Mouse (Mus musculus): ENCODE measurements around the gene Coq4. TPM values are rescaled to one million over a fixed set of nuclear protein-coding genes. Genes with fewer than 3 reads are reported as not detected.

Gene Coq4
- polyA plus RNA-seq (2011; ENCODE audit: insufficient read depth, insufficient read length, low replicate concordance, missing spikeins) = 6.9 and 11.9 TPM in 2 replicates

- Histone ChIP-seq H3K4me1 (ENCODE audit: control insufficient read depth, insufficient read depth, low read length) (no peaks in the 10 kb centered on the region), H3K4me3 (replicated peaks; ENCODE audit: control insufficient read depth, low read depth, low read length) (peak within 1 kb of the TSS; percentile 88), H3K27ac (ENCODE audit: control insufficient read depth, insufficient read depth, low read depth, low read length, poor library complexity) (peak within 1 kb of the TSS; percentile 70)
- TF ChIP-seq POLR2A (IDR thresholded peaks at IDR 0.05; ENCODE audit: borderline replicate concordance, control insufficient read depth, low read depth, low read length) (no peak; the same call in 1 of the 2 replicates), CTCF (IDR thresholded peaks at IDR 0.05; ENCODE audit: control insufficient read depth, insufficient read depth, low read length) (no peak)
- WGBS = 3% methylated on average over 31 of the region's 31 CpGs
These were observed at the start of gene Coq4 for GRCm38 (mm10) chr2:29787104-29787917. Coq4 (plus strand) TSS chr2:29787493.

GRCm38 (mm10) chr2:29738799-29739198, 48.5 kb upstream of the Coq4 start:
- no peaks in the 10 kb centered on the region; the same call in 1 of the 2 replicates for H3K4me1 ChIP-seq (ENCODE audit: control insufficient read depth, insufficient read depth, low read length)
- no peak overlapping the region for H3K4me3 ChIP-seq (replicated peaks; ENCODE audit: control insufficient read depth, low read depth, low read length)
- WGBS = 47% methylated on average over 4 of the region's 4 CpGs
- TF ChIP-seq CTCF (IDR thresholded peaks at IDR 0.05; ENCODE audit: control insufficient read depth, insufficient read depth, low read length) (no peak), POLR2A (IDR thresholded peaks at IDR 0.05; ENCODE audit: borderline replicate concordance, control insufficient read depth, low read depth, low read length) (no peak)
- H3K27ac ChIP-seq (ENCODE audit: control insufficient read depth, insufficient read depth, low read depth, low read length, poor library complexity) = peak overlapping the region; percentile 47

- WGBS = 5% methylated on average over 5 of the region's 5 CpGs
- Histone ChIP-seq H3K27ac (ENCODE audit: control insufficient read depth, insufficient read depth, low read depth, low read length, poor library complexity) (peak overlapping the region; percentile 47), H3K4me3 (replicated peaks; ENCODE audit: control insufficient read depth, low read depth, low read length) (no peak overlapping the region), H3K4me1 (ENCODE audit: control insufficient read depth, insufficient read depth, low read length) (no peaks in the 10 kb centered on the region; the same call in 1 of the 2 replicates)
- TF ChIP-seq POLR2A (IDR thresholded peaks at IDR 0.05; ENCODE audit: borderline replicate concordance, control insufficient read depth, low read depth, low read length) (0 out of 2 replicates have a peak, but pooled peaks have one; percentile 22), CTCF (IDR thresholded peaks at IDR 0.05; ENCODE audit: control insufficient read depth, insufficient read depth, low read length) (peak; percentile 26; the same call in 1 of the 2 replicates)
These were observed 47.9 kb upstream of the Coq4 start for GRCm38 (mm10) chr2:29739368-29739767.

GRCm38 (mm10) chr2:29741207-29741606, 46.1 kb upstream of the Coq4 start:
- WGBS = 85% methylated on average over 6 of the region's 6 CpGs
- Histone ChIP-seq H3K4me1 (ENCODE audit: control insufficient read depth, insufficient read depth, low read length) (no peaks in the 10 kb centered on the region; the same call in 1 of the 2 replicates), H3K4me3 (replicated peaks; ENCODE audit: control insufficient read depth, low read depth, low read length) (no peak overlapping the region), H3K27ac (ENCODE audit: control insufficient read depth, insufficient read depth, low read depth, low read length, poor library complexity) (no peak overlapping the region)
- TF ChIP-seq CTCF (IDR thresholded peaks at IDR 0.05; ENCODE audit: control insufficient read depth, insufficient read depth, low read length) = no peak
- no peak for TF ChIP-seq POLR2A (IDR thresholded peaks at IDR 0.05; ENCODE audit: borderline replicate concordance, control insufficient read depth, low read depth, low read length)

- TF ChIP-seq POLR2A (IDR thresholded peaks at IDR 0.05; ENCODE audit: borderline replicate concordance, control insufficient read depth, low read depth, low read length) = no peak
- no peak for TF ChIP-seq CTCF (IDR thresholded peaks at IDR 0.05; ENCODE audit: control insufficient read depth, insufficient read depth, low read length)
- no peak overlapping the region for H3K4me3 ChIP-seq (replicated peaks; ENCODE audit: control insufficient read depth, low read depth, low read length)
- H3K27ac ChIP-seq (ENCODE audit: control insufficient read depth, insufficient read depth, low read depth, low read length, poor library complexity) = no peak overlapping the region
- WGBS = 83% methylated on average over 6 of the region's 6 CpGs
- H3K4me1 ChIP-seq (ENCODE audit: control insufficient read depth, insufficient read depth, low read length) = no peaks in the 10 kb centered on the region; the same call in 1 of the 2 replicates
These were observed 43.0 kb upstream of the Coq4 start for GRCm38 (mm10) chr2:29744256-29744655.

GRCm38 (mm10) chr2:29747188-29747782, 40.0 kb upstream of the Coq4 start:
- no peaks in the 10 kb centered on the region for H3K4me1 ChIP-seq (ENCODE audit: control insufficient read depth, insufficient read depth, low read length)
- no peak overlapping the region; the same call in 1 of the 2 replicates for H3K27ac ChIP-seq (ENCODE audit: control insufficient read depth, insufficient read depth, low read depth, low read length, poor library complexity)
- no peak for TF ChIP-seq CTCF (IDR thresholded peaks at IDR 0.05; ENCODE audit: control insufficient read depth, insufficient read depth, low read length)
- no peak for TF ChIP-seq POLR2A (IDR thresholded peaks at IDR 0.05; ENCODE audit: borderline replicate concordance, control insufficient read depth, low read depth, low read length)
- 3% methylated on average over 50 of the region's 50 CpGs for WGBS
- H3K4me3 ChIP-seq (replicated peaks; ENCODE audit: control insufficient read depth, low read depth, low read length) = no peak overlapping the region

GRCm38 (mm10) chr2:29747852-29748251, 39.4 kb upstream of the Coq4 start:
- Histone ChIP-seq H3K4me3 (replicated peaks; ENCODE audit: control insufficient read depth, low read depth, low read length) (no peak overlapping the region), H3K27ac (ENCODE audit: control insufficient read depth, insufficient read depth, low read depth, low read length, poor library complexity) (no peak overlapping the region), H3K4me1 (ENCODE audit: control insufficient read depth, insufficient read depth, low read length) (no peaks in the 10 kb centered on the region)
- TF ChIP-seq POLR2A (IDR thresholded peaks at IDR 0.05; ENCODE audit: borderline replicate concordance, control insufficient read depth, low read depth, low read length) (no peak), CTCF (IDR thresholded peaks at IDR 0.05; ENCODE audit: control insufficient read depth, insufficient read depth, low read length) (no peak)
- 69% methylated on average over 5 of the region's 5 CpGs for WGBS

- Histone ChIP-seq H3K4me1 (ENCODE audit: control insufficient read depth, insufficient read depth, low read length) (no peaks in the 10 kb centered on the region), H3K4me3 (replicated peaks; ENCODE audit: control insufficient read depth, low read depth, low read length) (no peak overlapping the region), H3K27ac (ENCODE audit: control insufficient read depth, insufficient read depth, low read depth, low read length, poor library complexity) (no peak overlapping the region)
- WGBS = 79% methylated on average over 4 of the region's 4 CpGs
- no peak for TF ChIP-seq CTCF (IDR thresholded peaks at IDR 0.05; ENCODE audit: control insufficient read depth, insufficient read depth, low read length)
- TF ChIP-seq POLR2A (IDR thresholded peaks at IDR 0.05; ENCODE audit: borderline replicate concordance, control insufficient read depth, low read depth, low read length) = no peak
These were observed 38.8 kb upstream of the Coq4 start for GRCm38 (mm10) chr2:29748499-29748898.
